Mouse (Mus musculus): ENCODE results near the gene Caly. TPM values are rescaled to one million over a fixed set of nuclear protein-coding genes. Genes with fewer than 3 reads are reported as not detected.

Caly gene
- polyA plus RNA-seq, 1 experiment from 2014 or later, result not detected

DNA sequence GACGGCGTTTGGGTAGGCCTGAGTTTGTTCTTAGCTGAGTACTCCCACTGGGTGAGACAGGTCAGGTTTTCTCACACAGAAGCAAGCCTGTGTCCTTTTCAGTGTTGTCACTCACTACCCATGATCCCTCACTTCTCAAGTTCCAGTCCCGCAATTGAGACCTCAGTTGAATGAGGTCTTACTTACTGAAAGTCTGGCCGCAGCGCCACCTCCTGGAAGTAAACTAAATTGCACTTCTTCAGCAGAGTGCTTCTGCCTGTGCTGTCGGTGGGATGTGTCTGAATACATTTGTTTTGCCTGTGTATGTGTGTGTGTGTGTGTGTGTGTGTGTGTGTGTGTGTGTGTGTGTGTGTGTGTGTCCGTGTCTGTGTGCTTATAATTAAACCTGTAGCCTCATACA, 19.3 kb downstream of the Caly start:
- 27% methylated on average over 6 of the region's 7 CpGs for WGBS (ENCODE audit: missing documents)
- Histone ChIP-seq H3K79me2 (ENCODE audit: inconsistent target) (no peaks in the 10 kb centered on the region), H3K27ac (no peak overlapping the region), H3K4me3 (ENCODE audit: inconsistent target) (no peak overlapping the region), H3K36me3 (ENCODE audit: inconsistent target) (no peaks in the 10 kb centered on the region)

DNA sequence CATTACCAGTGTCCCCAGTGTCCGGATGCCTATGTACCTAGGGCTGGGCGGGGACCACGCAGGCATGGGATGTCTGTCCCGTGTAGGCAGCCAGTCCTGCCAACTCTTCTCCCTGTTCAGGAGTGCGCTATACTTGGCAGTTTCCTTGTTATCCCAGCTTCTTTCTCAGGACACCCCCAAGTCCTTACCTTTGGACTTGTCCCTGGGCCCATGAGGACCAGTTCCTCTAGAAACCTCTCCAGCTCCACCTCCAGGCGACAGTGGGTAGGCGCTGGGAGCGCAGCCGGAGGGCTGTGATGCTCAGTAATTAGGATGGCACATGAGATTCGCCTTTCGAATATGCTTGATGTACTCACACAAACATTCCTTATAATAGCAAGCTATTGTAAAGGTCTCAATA, 20.0 kb downstream of the Caly start:
- 38% methylated on average over 11 of the region's 11 CpGs for WGBS (ENCODE audit: missing documents)
- Histone ChIP-seq H3K79me2 (ENCODE audit: inconsistent target) (no peaks in the 10 kb centered on the region), H3K36me3 (ENCODE audit: inconsistent target) (no peaks in the 10 kb centered on the region), H3K27ac (no peak overlapping the region), H3K4me3 (ENCODE audit: inconsistent target) (no peak overlapping the region)

DNA sequence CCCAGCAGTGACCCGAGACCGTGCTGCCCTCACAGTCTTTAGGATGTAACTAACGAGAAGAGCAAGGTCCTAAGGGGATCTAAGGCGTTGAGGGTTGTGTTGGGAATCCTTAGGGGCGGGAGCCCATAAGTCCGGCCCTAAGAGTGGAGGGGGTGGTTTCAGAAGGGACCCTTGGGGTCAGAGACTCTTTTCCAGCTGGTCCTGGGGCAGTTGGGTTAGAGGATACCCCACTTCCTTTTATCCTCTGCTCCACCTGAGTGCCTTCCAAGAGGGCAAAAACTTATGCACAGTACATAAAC, 20.6 kb downstream of the Caly start:
- H3K27ac ChIP-seq, result no peak overlapping the region
- no peaks in the 10 kb centered on the region for H3K79me2 ChIP-seq (ENCODE audit: inconsistent target)
- H3K4me3 ChIP-seq (ENCODE audit: inconsistent target), result no peak overlapping the region
- H3K36me3 ChIP-seq (ENCODE audit: inconsistent target), result no peaks in the 10 kb centered on the region
- WGBS (ENCODE audit: missing documents), result 25% methylated on average over 6 of the region's 6 CpGs

DNA sequence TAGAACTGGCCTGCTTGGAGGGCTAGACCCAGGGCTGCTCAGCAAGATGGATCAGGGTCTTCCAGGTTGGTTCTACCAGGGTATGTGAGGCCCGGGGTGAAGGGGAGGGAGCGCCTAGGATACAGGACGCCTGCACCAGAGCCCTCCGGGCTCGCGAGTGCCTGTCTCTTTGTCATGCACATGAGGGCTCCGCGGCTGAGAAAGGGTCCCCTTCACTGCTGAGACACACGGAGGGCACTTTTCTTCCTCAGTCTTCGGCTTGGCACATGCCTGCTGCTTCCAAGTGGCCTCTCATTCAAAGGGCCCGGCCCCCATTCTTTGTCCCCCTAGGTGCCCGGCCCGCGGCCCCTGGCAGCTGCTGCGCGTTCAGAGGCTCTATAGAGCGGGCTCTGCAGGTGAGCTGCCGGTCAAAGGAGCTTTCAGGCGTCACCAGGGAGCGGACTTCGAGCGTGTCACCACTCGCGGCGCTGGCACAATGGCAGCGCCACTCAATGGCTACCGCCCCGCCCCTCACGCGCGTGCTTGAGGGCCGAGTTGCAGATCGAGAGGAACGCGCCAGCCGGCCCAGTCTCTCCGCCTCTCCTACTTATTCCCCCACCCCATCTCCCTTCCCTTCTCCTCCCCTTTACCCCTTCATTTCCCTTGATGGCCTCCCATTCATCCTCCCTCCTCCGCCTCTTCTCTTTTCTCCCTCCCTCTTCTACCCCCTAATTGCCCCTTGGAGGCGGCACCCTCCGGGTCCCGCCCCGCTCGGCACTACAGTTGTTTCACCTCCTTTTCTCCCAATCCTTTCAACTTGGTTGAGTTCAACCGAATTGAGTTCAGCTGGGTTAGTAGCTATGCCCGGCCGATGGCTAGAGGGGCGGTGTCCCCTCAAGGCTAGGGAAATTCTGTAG, 21.2 kb downstream of the Caly start:
- 11% methylated on average over 42 of the region's 47 CpGs for WGBS (ENCODE audit: missing documents)
- H3K4me3 ChIP-seq (ENCODE audit: inconsistent target), result no peak overlapping the region
- no peaks in the 10 kb centered on the region for H3K79me2 ChIP-seq (ENCODE audit: inconsistent target)
- no peak overlapping the region for H3K27ac ChIP-seq
- H3K36me3 ChIP-seq (ENCODE audit: inconsistent target), result no peaks in the 10 kb centered on the region

DNA sequence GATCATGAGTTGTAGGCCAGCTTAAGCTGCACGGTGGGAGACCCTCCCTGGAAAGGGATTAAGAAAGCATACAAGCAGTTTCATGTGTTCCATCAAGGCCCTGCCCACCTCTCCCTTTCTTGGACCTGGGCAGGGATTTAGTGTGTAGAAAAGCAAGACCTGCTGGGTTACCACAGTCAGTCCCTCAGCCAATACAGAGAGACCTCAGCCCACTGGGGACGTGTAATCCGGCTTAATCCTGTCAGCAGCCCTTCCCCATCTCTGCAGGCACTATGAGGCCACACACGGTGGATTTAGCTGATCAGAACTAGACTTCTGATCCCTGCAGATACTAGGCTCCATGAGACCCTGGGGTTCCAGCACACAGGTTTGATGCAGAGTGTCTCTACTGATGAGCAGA, 22.7 kb downstream of the Caly start:
- H3K79me2 ChIP-seq (ENCODE audit: inconsistent target), result no peaks in the 10 kb centered on the region
- no peak overlapping the region for H3K27ac ChIP-seq
- 70% methylated on average over 4 of the region's 4 CpGs for WGBS (ENCODE audit: missing documents)
- H3K36me3 ChIP-seq (ENCODE audit: inconsistent target), result no peaks in the 10 kb centered on the region
- no peak overlapping the region for H3K4me3 ChIP-seq (ENCODE audit: inconsistent target)

DNA sequence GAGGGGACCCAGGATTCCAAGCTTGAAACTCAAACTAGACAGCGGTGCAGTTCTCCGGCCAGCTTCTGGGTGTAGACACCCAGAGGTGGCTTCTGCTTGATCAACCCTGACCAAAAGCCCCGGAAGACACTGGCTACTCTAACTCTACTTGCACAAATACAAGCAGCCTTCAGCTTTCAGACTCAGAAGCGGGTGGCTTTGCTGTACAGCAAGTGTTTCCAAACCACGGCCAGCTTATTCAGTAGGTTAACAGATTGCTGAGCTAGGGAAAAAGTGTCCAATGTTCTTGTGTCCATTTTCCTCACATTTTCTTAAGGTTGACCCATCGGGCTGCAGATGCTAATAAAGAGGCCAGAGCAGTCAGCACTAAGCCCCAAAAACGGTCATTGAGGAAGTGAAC, 23.8 kb downstream of the Caly start:
- Histone ChIP-seq H3K27ac (no peak overlapping the region), H3K36me3 (ENCODE audit: inconsistent target) (no peaks in the 10 kb centered on the region), H3K4me3 (ENCODE audit: inconsistent target) (no peak overlapping the region; the same call in 1 of the 2 replicates), H3K79me2 (ENCODE audit: inconsistent target) (no peaks in the 10 kb centered on the region)
- WGBS (ENCODE audit: missing documents), result 49% methylated on average over 7 of the region's 7 CpGs

DNA sequence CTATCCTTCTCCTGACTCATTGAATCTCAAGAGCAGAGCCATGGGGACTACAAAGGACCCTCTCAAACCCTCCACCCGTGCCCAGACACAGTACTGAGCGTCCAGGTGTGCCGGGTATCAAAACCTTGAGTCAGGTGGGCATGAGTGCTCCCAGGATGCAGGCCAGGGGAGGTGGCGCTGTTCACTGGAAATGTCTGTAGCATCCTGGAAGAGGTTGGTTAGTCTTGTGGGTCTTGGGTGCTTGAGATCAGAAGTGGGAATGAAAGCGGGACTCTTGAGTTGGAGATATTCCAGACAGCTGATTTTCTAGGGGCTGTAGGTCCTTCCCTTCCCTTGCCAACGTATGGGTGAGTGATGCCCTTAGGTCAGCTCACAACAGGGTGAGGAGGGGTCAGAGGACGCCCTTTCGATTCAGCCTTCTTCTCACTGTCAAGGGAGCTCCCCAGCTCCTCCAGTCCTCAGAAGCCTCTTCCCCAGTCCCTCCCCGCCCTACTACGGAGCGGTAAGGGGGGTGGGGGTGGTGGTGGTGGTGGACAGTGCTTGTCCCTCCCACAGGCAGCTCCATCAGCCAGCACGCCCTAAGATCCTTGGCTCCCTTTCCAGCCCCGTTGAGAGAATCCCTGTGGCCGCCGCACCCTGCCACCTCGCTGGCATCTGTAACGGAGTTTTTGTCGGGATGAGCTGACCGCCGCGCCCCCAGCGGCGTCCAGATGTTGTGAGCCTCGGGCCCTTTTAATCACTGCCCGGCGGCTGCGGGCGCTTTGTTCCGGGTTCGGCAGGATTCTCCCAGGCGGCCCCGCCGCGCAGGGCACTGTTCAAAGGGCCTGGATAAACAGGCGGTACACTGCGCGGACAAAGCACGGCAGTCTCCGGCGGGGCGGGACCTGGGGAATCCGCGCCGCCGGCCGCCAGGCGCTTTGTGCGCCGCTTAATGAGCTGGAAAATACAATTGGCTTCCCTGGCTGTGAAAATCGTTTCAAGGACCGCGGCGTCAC, 24.6 kb downstream of the Caly start:
- 9% methylated on average over 52 of the region's 53 CpGs for WGBS (ENCODE audit: missing documents)
- no peaks in the 10 kb centered on the region for H3K79me2 ChIP-seq (ENCODE audit: inconsistent target)
- no peaks in the 10 kb centered on the region for H3K36me3 ChIP-seq (ENCODE audit: inconsistent target)
- no peak overlapping the region for H3K27ac ChIP-seq
- H3K4me3 ChIP-seq (ENCODE audit: inconsistent target), result no peak overlapping the region; the same call in 1 of the 2 replicates

DNA sequence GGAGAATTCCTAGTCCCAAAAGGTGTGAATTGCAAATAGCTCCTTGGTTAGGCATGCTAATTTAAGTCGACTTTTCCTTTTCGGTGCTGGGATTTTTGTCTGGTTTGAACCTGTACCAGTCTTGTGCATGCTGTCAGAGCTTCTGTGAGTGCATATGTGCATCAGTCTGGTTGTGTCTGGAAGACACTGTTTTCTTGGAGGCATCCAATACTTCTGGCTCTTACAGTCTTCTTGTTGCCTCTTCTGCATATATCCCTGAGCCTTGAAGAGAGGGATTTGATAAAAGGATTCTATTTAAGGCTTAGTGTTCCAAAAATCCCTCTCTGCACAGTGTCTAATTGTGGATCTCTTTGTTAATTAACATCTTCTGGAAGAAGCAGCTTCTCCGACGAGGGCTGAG, 28.2 kb downstream of the Caly start:
- no peaks in the 10 kb centered on the region for H3K79me2 ChIP-seq (ENCODE audit: inconsistent target)
- no peak overlapping the region for H3K27ac ChIP-seq
- WGBS (ENCODE audit: missing documents), result 81% methylated on average over 4 of the region's 4 CpGs
- H3K36me3 ChIP-seq (ENCODE audit: inconsistent target), result no peaks in the 10 kb centered on the region
- H3K4me3 ChIP-seq (ENCODE audit: inconsistent target), result no peak overlapping the region

DNA sequence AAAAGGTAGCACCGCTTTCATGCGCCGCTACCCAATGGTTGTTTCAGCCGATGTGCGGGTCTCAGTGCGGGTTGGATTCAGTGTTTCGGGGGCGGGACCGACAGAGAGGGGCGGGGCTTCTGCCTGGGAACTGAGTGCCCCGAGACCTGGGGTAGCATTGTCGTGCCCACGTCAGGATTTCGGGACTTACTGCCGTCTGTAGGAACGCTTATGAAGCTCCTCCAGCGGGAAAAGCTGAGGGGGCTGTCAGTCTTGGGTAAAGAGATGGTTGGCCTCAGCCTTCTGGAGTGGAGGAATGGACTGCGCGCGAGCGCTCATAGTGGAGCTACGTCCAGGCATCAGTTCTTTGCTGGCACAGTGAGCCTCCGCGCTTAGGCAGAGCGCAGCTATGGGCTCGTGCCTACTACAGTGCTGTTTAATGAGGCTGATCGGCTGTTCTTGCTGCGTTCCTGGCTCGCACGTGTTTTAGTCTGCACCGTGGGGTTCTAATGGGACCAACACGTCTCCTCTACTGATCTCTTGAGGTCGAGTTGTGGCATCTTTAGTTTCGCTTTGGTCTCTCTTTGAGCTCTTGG, 33.1 kb downstream of the Caly start:
- H3K79me2 ChIP-seq (ENCODE audit: inconsistent target), result no peaks in the 10 kb centered on the region
- no peaks in the 10 kb centered on the region for H3K36me3 ChIP-seq (ENCODE audit: inconsistent target)
- WGBS (ENCODE audit: missing documents), result 3% methylated on average over 34 of the region's 34 CpGs
- peak overlapping the region; percentile 31 for H3K4me3 ChIP-seq (ENCODE audit: inconsistent target)
- no peak overlapping the region for H3K27ac ChIP-seq

DNA sequence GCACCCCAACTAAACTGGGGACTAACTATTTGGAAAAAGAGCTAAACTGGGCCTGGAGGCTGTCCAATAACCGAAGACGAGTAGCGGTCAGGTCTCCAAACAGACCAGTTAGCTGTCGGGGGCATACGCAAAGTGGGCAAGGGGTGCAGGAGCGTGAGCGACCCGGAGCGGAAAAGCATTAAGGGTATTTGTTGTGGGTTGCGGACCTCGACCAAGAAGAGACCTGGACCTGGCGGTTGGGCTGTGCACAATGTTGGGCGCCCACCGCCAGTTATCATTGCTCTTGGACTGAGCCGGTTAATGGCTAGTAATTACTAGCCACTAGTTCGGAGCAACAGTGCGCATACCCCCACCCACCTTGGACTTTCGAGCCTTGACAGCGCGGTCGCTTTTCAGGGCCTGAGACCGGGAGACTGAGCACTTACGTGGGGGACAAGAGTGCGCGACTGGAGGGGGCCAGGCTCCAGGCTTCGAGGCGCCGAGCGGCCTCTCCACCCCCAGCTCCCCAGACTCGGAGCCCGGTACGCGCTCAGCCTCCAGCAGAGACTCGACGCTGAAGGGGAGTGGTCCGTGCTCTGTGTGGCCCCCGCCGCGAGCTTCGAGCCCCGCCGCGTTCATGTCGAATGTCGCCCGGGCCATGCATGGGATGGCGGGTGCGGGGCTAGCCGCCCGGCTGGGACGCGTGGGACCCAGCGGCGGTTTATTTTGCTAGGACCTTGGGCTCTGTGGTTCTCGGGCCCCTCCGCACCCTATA, 33.8 kb downstream of the Caly start, which contains the start of gene Msx3:
TSS of gene Msx3 (minus strand) at position 729 of the 754 bp plus-strand sequence.
- no peak within 1 kb of the TSS for H3K27ac ChIP-seq
- 4% methylated on average over 56 of the region's 56 CpGs for WGBS (ENCODE audit: missing documents)

DNA sequence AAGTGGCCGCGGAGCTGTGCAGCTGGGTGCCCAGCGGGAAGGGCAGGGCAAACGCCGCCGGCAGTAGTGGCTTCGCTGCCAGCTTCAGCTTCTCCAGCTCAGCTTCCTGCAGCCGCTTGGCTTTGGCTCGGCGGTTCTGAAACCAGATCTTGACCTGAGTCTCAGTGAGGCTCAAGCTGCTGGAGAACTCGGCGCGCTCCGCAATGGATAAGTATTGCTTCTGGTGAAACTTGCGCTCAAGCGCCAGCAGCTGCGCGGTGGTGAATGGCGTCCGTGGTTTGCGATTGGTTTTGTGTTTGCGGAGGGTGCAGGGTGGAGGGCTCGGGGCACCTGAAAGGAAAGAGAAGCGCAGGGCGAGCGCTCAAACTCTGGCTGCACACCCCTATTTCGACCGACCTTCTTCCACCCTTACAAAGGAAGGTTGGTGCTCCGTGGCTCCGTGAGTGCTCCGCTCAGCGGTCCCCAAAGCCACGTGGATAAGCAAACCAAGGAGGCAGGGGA, 34.5 kb downstream of the Caly start:
- no peaks in the 10 kb centered on the region for H3K36me3 ChIP-seq (ENCODE audit: inconsistent target)
- H3K27ac ChIP-seq, result no peak overlapping the region
- no peaks in the 10 kb centered on the region for H3K79me2 ChIP-seq (ENCODE audit: inconsistent target)
- 2% methylated on average over 33 of the region's 33 CpGs for WGBS (ENCODE audit: missing documents)
- peak overlapping the region; percentile 12; the same call in 1 of the 2 replicates for H3K4me3 ChIP-seq (ENCODE audit: inconsistent target)

More for the DNA sequence above, 33.8 kb downstream of the Caly start, which contains the start of gene Msx3:
- no peaks in the 10 kb centered on the region for H3K36me3 ChIP-seq (ENCODE audit: inconsistent target)
- peak within 1 kb of the TSS; percentile 31 for H3K4me3 ChIP-seq (ENCODE audit: inconsistent target)
- H3K79me2 ChIP-seq (ENCODE audit: inconsistent target), result no peaks in the 10 kb centered on the region

DNA sequence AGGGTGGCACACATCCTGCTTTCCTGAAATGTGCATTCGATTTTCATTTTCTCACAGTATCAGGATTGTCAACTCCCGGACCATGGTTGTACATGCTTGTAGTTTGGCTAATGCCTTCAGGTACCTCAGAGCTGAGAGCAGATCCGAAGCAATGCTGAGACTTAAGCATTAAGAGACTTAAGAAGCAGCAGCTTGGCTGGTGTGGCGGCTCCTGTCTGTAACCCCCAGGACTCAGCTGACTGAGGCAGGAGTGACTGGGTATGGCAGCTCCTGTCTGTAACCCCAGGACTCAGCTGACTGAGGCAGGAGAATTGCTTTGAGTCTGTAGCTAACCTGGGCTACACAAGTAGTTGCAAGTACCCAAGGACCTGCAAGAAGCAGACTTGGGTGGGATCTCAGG, 36.8 kb downstream of the Caly start:
- Histone ChIP-seq H3K36me3 (ENCODE audit: inconsistent target) (peaks cover 3% of the 10 kb centered on the region; the same call in 1 of the 2 replicates), H3K4me3 (ENCODE audit: inconsistent target) (no peak overlapping the region), H3K27ac (no peak overlapping the region), H3K79me2 (ENCODE audit: inconsistent target) (no peaks in the 10 kb centered on the region)
- 88% methylated on average over 4 of the region's 4 CpGs for WGBS (ENCODE audit: missing documents)

DNA sequence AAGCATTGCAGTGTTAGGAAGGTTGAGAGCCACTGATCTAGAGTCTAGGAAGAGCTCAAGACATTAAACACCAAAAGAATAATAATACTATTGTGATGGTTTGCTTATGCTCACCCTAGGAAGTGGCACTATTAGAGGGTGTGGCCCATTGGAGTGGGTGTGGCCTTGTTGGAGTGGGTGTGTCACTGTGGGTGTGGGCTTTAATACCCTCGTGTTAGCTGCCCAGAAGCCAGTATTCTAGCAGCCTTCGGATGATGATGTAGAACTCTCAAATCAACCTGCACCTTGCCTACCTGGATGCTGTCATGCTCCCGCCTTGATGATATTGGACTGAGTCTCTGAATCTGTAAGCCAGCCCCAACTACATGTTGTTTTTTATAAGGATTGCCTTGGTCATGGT, 39.6 kb downstream of the Caly start:
- no peak overlapping the region for H3K27ac ChIP-seq
- peaks cover 12% of the 10 kb centered on the region for H3K36me3 ChIP-seq (ENCODE audit: inconsistent target)
- no peak overlapping the region for H3K4me3 ChIP-seq (ENCODE audit: inconsistent target)
- H3K79me2 ChIP-seq (ENCODE audit: inconsistent target), result no peaks in the 10 kb centered on the region
- WGBS (ENCODE audit: missing documents), result 60% methylated on average over 3 of the region's 3 CpGs

DNA sequence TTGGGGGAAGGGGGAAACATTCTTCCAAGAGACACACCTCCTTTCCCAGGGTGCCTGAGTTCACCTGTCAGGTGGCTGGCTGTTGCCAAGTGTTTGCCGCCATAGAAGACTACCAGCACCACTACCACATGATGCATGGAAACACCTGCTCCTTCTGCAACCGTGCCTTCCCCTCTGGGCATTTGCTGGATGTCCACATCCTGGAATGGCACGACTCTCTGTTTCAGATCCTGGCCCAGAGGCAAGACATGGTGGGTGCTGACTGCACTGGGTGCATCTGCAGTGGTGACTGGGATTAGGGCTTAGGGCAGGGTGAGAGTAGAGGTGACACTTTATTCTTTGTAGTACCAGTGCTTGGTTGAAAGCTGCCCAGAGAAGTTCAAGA, 45.2 kb downstream of the Caly start:
- Histone ChIP-seq H3K27ac (no peak overlapping the region), H3K4me3 (ENCODE audit: inconsistent target) (peak overlapping the region; percentile 88), H3K36me3 (ENCODE audit: inconsistent target) (peaks cover 25% of the 10 kb centered on the region), H3K79me2 (ENCODE audit: inconsistent target) (peaks cover 29% of the 10 kb centered on the region)
- WGBS (ENCODE audit: missing documents), result 50% methylated on average over 2 of the region's 3 CpGs
